Mouse (Mus musculus) brain, embryonic 14.5 days (tissue): Measurements from ENCODE around the gene Tnnt2.

ENCODE experiments used
- CTCF ChIP-seq: fragments of 200-500 bp; IDR thresholded peaks from 2 replicates; pipeline ENCODE4 v1.5.1; 2012; ENCODE audit warnings: inconsistent platforms, mild to moderate bottlenecking, moderate library complexity, borderline replicate concordance; ENCODE audit not compliant: insufficient read depth, insufficient read length; ENCODE audit errors: extremely low read depth
- POLR2A ChIP-seq: fragments of 200-500 bp; IDR thresholded peaks from 2 replicates; pipeline ENCODE4 v1.6.1; 2012; ENCODE audit warnings: mild to moderate bottlenecking, inconsistent platforms, borderline replicate concordance; ENCODE audit not compliant: poor library complexity, insufficient read depth, insufficient read length, severe bottlenecking; ENCODE audit errors: extremely low read depth

DNA sequence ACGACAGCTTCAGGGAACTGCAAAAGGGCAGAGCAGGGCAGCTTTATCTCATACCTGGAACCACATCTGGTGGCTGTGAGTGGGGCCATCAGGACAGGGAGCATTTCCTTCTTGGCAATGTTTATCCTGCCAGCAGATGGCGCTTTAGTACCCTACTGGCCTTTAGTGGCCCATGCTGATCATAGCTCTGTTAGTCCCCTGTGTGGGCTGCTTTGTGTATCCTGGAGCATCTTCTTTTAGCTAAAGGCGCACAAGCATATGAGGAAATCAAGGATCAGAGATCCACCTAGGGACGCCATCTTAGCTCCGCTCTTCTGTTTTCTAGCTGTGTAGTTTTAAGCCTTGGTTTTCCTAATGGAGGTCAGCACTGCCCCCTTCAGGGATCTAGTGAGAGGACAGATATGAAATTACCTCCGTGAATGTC is 11.0 kb downstream of the Tnnt2 start:
- peak; percentile 61; the same call in 1 of the 2 replicates for TF ChIP-seq CTCF
- no peak for TF ChIP-seq POLR2A
